Mouse (Mus musculus): ENCODE data around the gene Ep300. TPM values are rescaled to one million over a fixed set of nuclear protein-coding genes. Genes with fewer than 3 reads are reported as not detected.
A peak's percentile ranks its signal among the peaks of the same experiment; 100 is the strongest.

The Ep300 gene
- polyA plus RNA-seq, 1 experiment from 2014 or later, result 18.0 TPM

- peaks cover 9% of the 10 kb centered on the region for H3K4me1 ChIP-seq (replicated peaks; ENCODE audit: control insufficient read depth, insufficient read depth, low read length)
- H3K9me3 ChIP-seq (ENCODE audit: control insufficient read depth, low read length), result no peaks in the 10 kb centered on the region
- peak overlapping the region; percentile 43 for H3K4me2 ChIP-seq (ENCODE audit: low read length)
- no peak overlapping the region for H3K27ac ChIP-seq (ENCODE audit: low read length)
- peak; percentile 7; the same call in 1 of the 2 replicates for ATAC-seq
- H3K27me3 ChIP-seq (replicated peaks; ENCODE audit: control insufficient read depth, insufficient read depth, low read length), result no peaks in the 10 kb centered on the region
- no peak overlapping the region for H3K9ac ChIP-seq (replicated peaks; ENCODE audit: low read depth, low read length)
- 67% methylated on average over 10 of the region's 10 CpGs for WGBS
- H3K4me3 ChIP-seq (replicated peaks; ENCODE audit: low read length), result peak overlapping the region; percentile 92
- H3K36me3 ChIP-seq (ENCODE audit: control insufficient read depth, insufficient read depth), result peaks cover 7% of the 10 kb centered on the region; the same call in 1 of the 2 replicates
Measured at GRCm38 (mm10) chr15:81663281-81663680, 78.1 kb downstream of the Ep300 start.

- WGBS, result under 1% methylated on average over 55 of the region's 55 CpGs
- Histone ChIP-seq H3K27me3 (replicated peaks; ENCODE audit: control insufficient read depth, insufficient read depth, low read length) (no peaks in the 10 kb centered on the region), H3K4me3 (replicated peaks; ENCODE audit: low read length) (peak within 1 kb of the TSS; percentile 92), H3K9ac (replicated peaks; ENCODE audit: low read depth, low read length) (peak within 1 kb of the TSS; percentile 79), H3K36me3 (ENCODE audit: control insufficient read depth, insufficient read depth) (peaks cover 9% of the 10 kb centered on the region), H3K27ac (ENCODE audit: low read length) (peak within 1 kb of the TSS; percentile 71), H3K4me2 (ENCODE audit: low read length) (peak within 1 kb of the TSS; percentile 95), H3K9me3 (ENCODE audit: control insufficient read depth, low read length) (no peaks in the 10 kb centered on the region), H3K4me1 (replicated peaks; ENCODE audit: control insufficient read depth, insufficient read depth, low read length) (peaks cover 9% of the 10 kb centered on the region)
- peak; percentile 100 for ATAC-seq
Measured at GRCm38 (mm10) chr15:81663697-81664561, 78.8 kb downstream of the Ep300 start, which contains the start of gene L3mbtl2. Gene L3mbtl2, plus strand, starts transcription at chr15:81663889.

- Histone ChIP-seq H3K36me3 (ENCODE audit: control insufficient read depth, insufficient read depth) (peaks cover 15% of the 10 kb centered on the region), H3K4me1 (replicated peaks; ENCODE audit: control insufficient read depth, insufficient read depth, low read length) (peaks cover 9% of the 10 kb centered on the region), H3K27ac (ENCODE audit: low read length) (no peak overlapping the region), H3K27me3 (replicated peaks; ENCODE audit: control insufficient read depth, insufficient read depth, low read length) (no peaks in the 10 kb centered on the region), H3K4me2 (ENCODE audit: low read length) (no peak overlapping the region), H3K4me3 (replicated peaks; ENCODE audit: low read length) (no peak overlapping the region), H3K9me3 (ENCODE audit: control insufficient read depth, low read length) (no peaks in the 10 kb centered on the region), H3K9ac (replicated peaks; ENCODE audit: low read depth, low read length) (no peak overlapping the region)
- no peak for ATAC-seq
- WGBS, result 92% methylated on average over 10 of the region's 10 CpGs
Measured at GRCm38 (mm10) chr15:81666957-81667356, 81.8 kb downstream of the Ep300 start.

DNA sequence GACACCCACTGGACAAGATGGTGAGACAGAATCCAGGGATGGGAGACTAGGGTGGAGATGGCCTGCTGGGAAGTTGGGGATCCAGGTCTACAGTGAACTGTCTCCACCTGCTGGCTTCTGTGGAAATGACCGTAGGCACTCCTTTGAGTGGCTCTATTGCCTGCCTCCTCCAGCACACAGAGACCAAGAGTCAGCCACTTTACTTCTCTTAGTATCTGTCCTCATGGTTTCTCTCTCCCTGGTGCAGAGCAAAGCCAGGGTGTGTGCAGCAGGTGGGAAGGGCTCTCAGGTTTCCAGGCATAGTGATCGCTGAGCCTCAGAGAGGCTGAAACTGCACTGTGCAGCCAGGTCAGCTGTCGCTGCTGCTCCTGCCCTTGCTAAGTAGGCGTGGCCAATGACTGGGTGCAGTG lies 85.1 kb downstream of the Ep300 start:
- Histone ChIP-seq H3K9ac (replicated peaks; ENCODE audit: low read depth, low read length) (no peak overlapping the region), H3K4me2 (ENCODE audit: low read length) (no peak overlapping the region)
- ATAC-seq, result no peak

DNA sequence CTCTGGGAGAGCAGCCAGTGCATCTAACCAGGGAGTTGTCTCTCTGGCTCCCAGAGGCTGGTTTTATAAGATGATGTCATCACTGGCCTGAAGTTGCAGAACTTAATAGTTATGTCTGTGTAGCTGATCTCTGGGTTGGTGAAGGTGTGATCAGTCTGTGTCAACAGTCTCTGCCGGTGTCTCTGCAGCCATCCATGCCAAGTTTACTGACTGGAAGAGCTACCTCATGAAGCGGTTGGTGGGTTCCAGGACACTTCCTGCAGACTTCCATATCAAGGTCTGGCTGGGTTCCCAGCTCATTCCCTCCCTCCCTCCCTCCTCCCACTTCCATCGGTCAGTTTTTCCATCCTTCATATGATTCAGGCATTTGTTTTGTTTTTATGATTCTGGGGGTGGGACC lies 91.5 kb downstream of the Ep300 start:
- Histone ChIP-seq H3K4me2 (ENCODE audit: low read length) (no peak overlapping the region), H3K27me3 (replicated peaks; ENCODE audit: control insufficient read depth, insufficient read depth, low read length) (no peaks in the 10 kb centered on the region), H3K4me3 (replicated peaks; ENCODE audit: low read length) (no peak overlapping the region), H3K27ac (ENCODE audit: low read length) (no peak overlapping the region), H3K9ac (replicated peaks; ENCODE audit: low read depth, low read length) (no peak overlapping the region), H3K36me3 (ENCODE audit: control insufficient read depth, insufficient read depth) (peaks cover 9% of the 10 kb centered on the region; the same call in 1 of the 2 replicates), H3K9me3 (ENCODE audit: control insufficient read depth, low read length) (no peaks in the 10 kb centered on the region), H3K4me1 (replicated peaks; ENCODE audit: control insufficient read depth, insufficient read depth, low read length) (no peaks in the 10 kb centered on the region)
- ATAC-seq, result no peak
- WGBS, result 87% methylated on average over 3 of the region's 3 CpGs

More for the DNA sequence above, 85.1 kb downstream of the Ep300 start:
- no peak overlapping the region for H3K27ac ChIP-seq (ENCODE audit: low read length)
- peaks cover 19% of the 10 kb centered on the region for H3K36me3 ChIP-seq (ENCODE audit: control insufficient read depth, insufficient read depth)
- no peaks in the 10 kb centered on the region for H3K27me3 ChIP-seq (replicated peaks; ENCODE audit: control insufficient read depth, insufficient read depth, low read length)
- WGBS, result 81% methylated on average over 4 of the region's 4 CpGs
- peaks cover under 1% of the 10 kb centered on the region; the same call in 1 of the 2 replicates for H3K4me1 ChIP-seq (replicated peaks; ENCODE audit: control insufficient read depth, insufficient read depth, low read length)
- H3K9me3 ChIP-seq (ENCODE audit: control insufficient read depth, low read length), result no peaks in the 10 kb centered on the region
- no peak overlapping the region for H3K4me3 ChIP-seq (replicated peaks; ENCODE audit: low read length)

DNA sequence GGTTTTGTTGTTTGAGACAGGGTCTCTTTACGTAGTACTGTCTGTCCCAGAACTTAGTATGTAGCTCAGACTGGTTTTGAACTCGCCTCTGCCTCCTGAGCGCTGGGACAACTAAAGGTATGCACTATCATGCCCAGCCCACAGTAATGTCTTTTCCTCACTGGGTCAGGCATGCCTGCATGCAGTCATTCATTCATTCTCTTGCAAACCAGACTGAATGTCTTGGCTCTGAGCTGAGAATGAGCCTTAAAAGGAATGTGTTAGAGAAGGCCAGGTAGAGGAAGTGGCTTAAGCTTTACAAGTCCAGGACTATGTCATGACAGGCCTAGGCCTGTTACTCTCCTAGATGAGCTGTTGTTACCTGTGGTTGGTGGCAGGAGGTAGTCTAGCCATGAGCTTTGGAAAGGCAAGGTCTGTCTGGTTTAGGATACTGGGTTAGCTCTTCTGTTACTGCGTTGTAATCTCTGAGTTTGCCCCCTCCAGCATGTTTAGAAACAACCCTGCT lies 95.2 kb downstream of the Ep300 start:
- peaks cover 15% of the 10 kb centered on the region for H3K36me3 ChIP-seq (ENCODE audit: control insufficient read depth, insufficient read depth)
- no peak overlapping the region for H3K4me3 ChIP-seq (replicated peaks; ENCODE audit: low read length)
- 95% methylated on average over 4 of the region's 4 CpGs for WGBS
- ATAC-seq, result no peak
- no peaks in the 10 kb centered on the region for H3K27me3 ChIP-seq (replicated peaks; ENCODE audit: control insufficient read depth, insufficient read depth, low read length)
- no peaks in the 10 kb centered on the region for H3K9me3 ChIP-seq (ENCODE audit: control insufficient read depth, low read length)
- H3K4me2 ChIP-seq (ENCODE audit: low read length), result no peak overlapping the region
- H3K9ac ChIP-seq (replicated peaks; ENCODE audit: low read depth, low read length), result no peak overlapping the region
- H3K4me1 ChIP-seq (replicated peaks; ENCODE audit: control insufficient read depth, insufficient read depth, low read length), result no peaks in the 10 kb centered on the region
- no peak overlapping the region for H3K27ac ChIP-seq (ENCODE audit: low read length)

GRCm38 (mm10) chr15:81693366-81693966 lies 108.3 kb downstream of the Ep300 start:
- peak overlapping the region; percentile 82 for H3K9ac ChIP-seq (replicated peaks; ENCODE audit: low read depth, low read length)
- ATAC-seq, result peak; percentile 23; the same call in 1 of the 2 replicates
- H3K27ac ChIP-seq (ENCODE audit: low read length), result no peak overlapping the region
- peaks cover 11% of the 10 kb centered on the region for H3K4me1 ChIP-seq (replicated peaks; ENCODE audit: control insufficient read depth, insufficient read depth, low read length)
- H3K4me2 ChIP-seq (ENCODE audit: low read length), result peak overlapping the region; percentile 91
- WGBS, result 3% methylated on average over 39 of the region's 41 CpGs
- H3K36me3 ChIP-seq (ENCODE audit: control insufficient read depth, insufficient read depth), result no peaks in the 10 kb centered on the region
- peak overlapping the region; percentile 63 for H3K4me3 ChIP-seq (replicated peaks; ENCODE audit: low read length)
- peaks cover 12% of the 10 kb centered on the region for H3K27me3 ChIP-seq (replicated peaks; ENCODE audit: control insufficient read depth, insufficient read depth, low read length)
- H3K9me3 ChIP-seq (ENCODE audit: control insufficient read depth, low read length), result no peaks in the 10 kb centered on the region

- Histone ChIP-seq H3K27me3 (replicated peaks; ENCODE audit: control insufficient read depth, insufficient read depth, low read length) (peaks cover 12% of the 10 kb centered on the region), H3K4me1 (replicated peaks; ENCODE audit: control insufficient read depth, insufficient read depth, low read length) (peaks cover 11% of the 10 kb centered on the region), H3K9me3 (ENCODE audit: control insufficient read depth, low read length) (no peaks in the 10 kb centered on the region), H3K9ac (replicated peaks; ENCODE audit: low read depth, low read length) (peak overlapping the region; percentile 82), H3K4me3 (replicated peaks; ENCODE audit: low read length) (peak overlapping the region; percentile 63), H3K36me3 (ENCODE audit: control insufficient read depth, insufficient read depth) (no peaks in the 10 kb centered on the region), H3K27ac (ENCODE audit: low read length) (no peak overlapping the region), H3K4me2 (ENCODE audit: low read length) (peak overlapping the region; percentile 91)
- peak; percentile 79 for ATAC-seq
- WGBS, result under 1% methylated on average over 83 of the region's 107 CpGs
Measured at GRCm38 (mm10) chr15:81693967-81694881, 109.1 kb downstream of the Ep300 start.
